Mouse (Mus musculus) stomach, postnatal 0 days (tissue): ENCODE data around the gene Agbl4.

ENCODE experiments used
- CTCF ChIP-seq: IDR thresholded peaks from 2 replicates; pipeline ENCODE4 v1.5.1; 2016; ENCODE audit warnings: antibody characterized with exemption, low read depth, mild to moderate bottlenecking, moderate library complexity
- EP300 ChIP-seq: optimal IDR thresholded peaks from 2 replicates; pipeline ENCODE3; 2016; ENCODE audit warnings: antibody characterized with exemption

- TF ChIP-seq CTCF: peak; percentile 61
- TF ChIP-seq EP300: no peak
Observed at GRCm38 (mm10) chr4:111308572-111309288, 911.3 kb downstream of the Agbl4 start.
